Mouse (Mus musculus): Measurements from ENCODE around the gene Acaa1a. TPM values are rescaled to one million over a fixed set of nuclear protein-coding genes. Genes with fewer than 3 reads are reported as not detected.
A peak's percentile ranks its signal among the peaks of the same experiment; 100 is the strongest.

The Acaa1a gene
- polyA plus RNA-seq, 1 experiment from 2014 or later: 87.1 TPM

DNA sequence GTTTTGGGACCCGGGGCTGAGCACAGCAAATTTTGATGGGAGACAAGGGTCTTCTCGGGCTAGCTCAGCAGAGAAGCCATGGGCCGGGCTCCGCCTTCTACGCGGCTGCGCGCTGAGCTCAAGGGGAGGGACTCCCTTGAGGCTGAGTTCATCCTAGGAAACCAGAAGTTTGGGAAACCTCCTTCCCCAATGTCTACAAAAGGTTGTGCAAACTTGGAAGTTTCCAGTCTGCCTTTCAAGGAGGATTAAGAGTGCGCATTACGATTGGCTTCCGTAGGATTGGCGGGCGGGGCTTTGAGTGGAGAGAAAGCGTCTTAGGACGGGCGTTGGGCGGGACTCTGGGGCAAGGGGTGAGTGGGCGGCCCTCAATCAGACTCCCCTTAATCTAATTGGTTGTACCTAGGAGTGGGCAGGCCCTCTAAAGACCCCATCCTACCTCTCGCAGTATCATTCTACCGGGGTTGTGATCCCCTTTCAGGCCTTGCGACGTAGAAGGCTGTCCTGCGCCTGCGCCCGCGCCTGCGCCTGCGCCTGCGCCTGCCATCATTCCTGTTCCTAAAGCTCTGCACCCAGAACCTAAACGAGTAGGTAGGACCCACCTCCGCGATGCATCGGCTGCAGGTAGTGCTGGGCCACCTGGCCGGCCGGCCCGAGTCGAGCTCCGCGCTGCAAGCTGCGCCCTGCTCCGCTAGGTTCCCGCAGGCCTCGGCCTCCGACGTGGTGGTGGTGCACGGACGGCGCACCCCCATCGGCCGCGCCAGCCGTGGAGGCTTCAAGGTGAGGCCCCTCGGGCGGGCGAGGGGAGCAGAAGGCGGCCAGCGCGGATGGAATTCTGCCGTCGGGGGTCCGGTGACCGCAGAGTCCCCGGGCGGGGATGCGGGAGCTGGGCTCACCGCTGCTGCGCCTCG, 1.7 kb downstream of the Acaa1a start, which contains the start of gene Myd88:
Myd88 (minus strand) TSS at position 503 of the 908 bp plus-strand sequence.
- H3K4me1 ChIP-seq: peaks cover 26% of the 10 kb centered on the region
- peak within 1 kb of the TSS; percentile 89 for H3K27ac ChIP-seq
- peaks cover 20% of the 10 kb centered on the region for H3K27me3 ChIP-seq
- peak within 1 kb of the TSS; percentile 81 for H3K9ac ChIP-seq
- under 1% methylated on average over 68 of the region's 68 CpGs for WGBS
- peak; percentile 97 for ATAC-seq (ENCODE audit: low FRiP score)
- H3K4me2 ChIP-seq (replicated peaks): peak within 1 kb of the TSS; percentile 75
- peaks cover 34% of the 10 kb centered on the region for H3K36me3 ChIP-seq
- H3K4me3 ChIP-seq: peak within 1 kb of the TSS; percentile 81
- H3K9me3 ChIP-seq (replicated peaks): no peaks in the 10 kb centered on the region

DNA sequence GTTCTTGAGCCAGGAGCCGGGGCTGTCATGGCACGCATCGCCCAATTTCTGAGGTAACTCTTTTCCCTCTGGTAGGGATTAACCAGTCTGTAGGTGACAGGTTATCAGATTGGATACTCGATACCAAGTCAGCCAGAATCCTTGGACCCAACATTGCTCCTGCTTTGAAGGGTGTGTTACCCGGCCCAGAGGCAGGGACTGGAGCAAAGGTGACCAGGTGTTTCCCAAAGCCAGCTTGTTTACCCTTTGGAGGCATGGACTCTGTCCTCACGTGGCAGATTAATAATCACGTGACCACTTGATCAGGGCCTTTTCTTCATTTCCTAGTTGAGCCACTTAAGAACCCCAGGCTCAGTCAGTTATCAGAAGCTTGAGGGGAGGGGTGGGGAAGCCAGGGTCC, 3.3 kb downstream of the Acaa1a start:
- Histone ChIP-seq H3K4me2 (replicated peaks) (peak overlapping the region; percentile 75; the same call in 1 of the 2 replicates), H3K9me3 (replicated peaks) (no peaks in the 10 kb centered on the region), H3K27me3 (peaks cover 20% of the 10 kb centered on the region), H3K9ac (no peak overlapping the region), H3K4me1 (peaks cover 26% of the 10 kb centered on the region), H3K36me3 (peaks cover 49% of the 10 kb centered on the region), H3K4me3 (no peak overlapping the region), H3K27ac (no peak overlapping the region)
- WGBS: 91% methylated on average over 7 of the region's 7 CpGs
- ATAC-seq (ENCODE audit: low FRiP score): no peak

DNA sequence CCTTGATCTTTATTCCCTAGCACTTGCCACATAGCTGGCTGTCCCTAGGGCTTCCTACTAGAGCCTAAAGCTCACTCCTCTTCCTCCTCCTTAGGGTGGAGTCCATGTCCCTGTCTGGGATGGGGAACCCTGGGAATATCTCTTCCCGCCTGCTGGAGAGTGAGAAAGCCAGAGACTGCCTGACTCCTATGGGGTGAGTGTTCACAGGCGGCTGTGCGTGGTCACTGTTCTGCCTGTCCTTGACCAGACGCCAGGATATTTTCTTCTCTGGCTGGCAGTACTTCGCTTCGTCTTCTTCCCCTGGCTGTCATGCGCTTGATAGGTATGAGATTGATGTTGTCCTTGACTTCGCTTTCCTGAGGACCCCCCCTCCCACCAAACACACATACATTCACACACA, 6.9 kb downstream of the Acaa1a start:
- WGBS: 93% methylated on average over 8 of the region's 8 CpGs

DNA sequence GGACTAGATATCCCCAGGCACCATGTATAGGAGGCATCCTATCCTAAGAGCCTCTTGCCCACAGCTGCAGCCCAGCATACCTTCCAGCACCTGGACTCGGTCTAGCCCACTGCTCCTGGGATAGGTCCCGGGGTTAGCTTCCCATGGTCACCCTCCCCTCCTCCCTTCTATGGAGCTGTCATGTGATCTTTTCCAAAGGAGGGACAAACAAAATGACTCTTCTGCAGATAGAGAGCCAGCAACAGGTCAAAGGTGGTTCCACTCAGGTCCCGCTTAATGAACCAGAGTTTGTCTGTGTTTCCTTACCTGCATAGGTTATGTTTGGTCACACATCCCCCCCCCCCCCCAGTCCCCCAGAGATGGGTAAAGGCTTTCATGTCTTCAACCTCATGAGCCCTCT, 11.1 kb downstream of the Acaa1a start:
- WGBS: 89% methylated on average over 3 of the region's 3 CpGs
- no peak for ATAC-seq (ENCODE audit: low FRiP score)
- Histone ChIP-seq H3K27ac (no peak overlapping the region), H3K4me3 (no peak overlapping the region), H3K4me2 (replicated peaks) (no peak overlapping the region), H3K9me3 (replicated peaks) (no peaks in the 10 kb centered on the region), H3K27me3 (no peaks in the 10 kb centered on the region), H3K9ac (no peak overlapping the region), H3K4me1 (no peaks in the 10 kb centered on the region), H3K36me3 (peaks cover 50% of the 10 kb centered on the region)

More for the DNA sequence above, 6.9 kb downstream of the Acaa1a start:
- H3K9me3 ChIP-seq (replicated peaks): no peaks in the 10 kb centered on the region
- ATAC-seq (ENCODE audit: low FRiP score): no peak
- H3K27ac ChIP-seq: no peak overlapping the region
- peaks cover 77% of the 10 kb centered on the region for H3K36me3 ChIP-seq
- H3K9ac ChIP-seq: no peak overlapping the region
- H3K4me1 ChIP-seq: peaks cover 14% of the 10 kb centered on the region
- no peak overlapping the region for H3K4me2 ChIP-seq (replicated peaks)
- no peak overlapping the region for H3K4me3 ChIP-seq
- H3K27me3 ChIP-seq: no peaks in the 10 kb centered on the region

DNA sequence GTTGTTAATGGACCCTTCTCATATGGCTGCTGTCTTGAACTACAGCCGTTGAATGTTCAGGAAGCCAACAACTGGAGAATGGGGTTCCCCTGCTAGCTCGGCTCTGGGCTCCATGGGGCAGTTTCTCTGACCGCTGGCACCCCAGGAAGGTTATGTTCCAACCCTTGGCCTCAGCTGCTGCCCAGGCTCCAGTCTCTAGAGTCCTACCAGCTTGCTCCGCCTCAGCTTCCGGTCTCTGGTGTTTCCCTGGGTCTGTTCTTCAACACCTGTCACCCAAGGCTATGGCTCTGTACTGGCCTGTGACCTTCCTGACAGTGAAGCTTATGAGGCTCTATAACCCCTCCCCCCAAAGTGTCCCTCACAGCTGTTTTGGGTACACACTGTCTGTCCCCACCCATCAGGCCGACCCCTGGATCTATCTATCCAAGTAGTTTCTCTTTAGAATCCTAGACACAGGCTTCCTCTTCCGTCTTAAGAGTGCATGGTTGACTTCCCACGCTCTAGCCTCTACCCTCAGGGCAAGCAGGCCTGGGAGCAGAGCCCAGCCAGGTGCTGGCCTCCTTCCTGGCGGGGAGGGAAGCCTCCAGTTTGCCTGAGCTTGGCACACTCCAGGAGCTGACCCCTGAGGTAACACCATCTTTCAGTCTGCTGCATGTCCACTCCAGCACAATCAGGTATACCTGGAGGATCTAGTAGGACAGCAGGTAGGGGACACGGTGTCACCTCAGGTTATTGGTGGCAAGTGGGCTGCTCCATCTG, 11.7 kb downstream of the Acaa1a start:
- Histone ChIP-seq H3K4me1 (no peaks in the 10 kb centered on the region), H3K9ac (no peak overlapping the region), H3K9me3 (replicated peaks) (no peaks in the 10 kb centered on the region), H3K27me3 (no peaks in the 10 kb centered on the region), H3K27ac (no peak overlapping the region), H3K36me3 (peaks cover 44% of the 10 kb centered on the region), H3K4me3 (no peak overlapping the region), H3K4me2 (replicated peaks) (no peak overlapping the region)
- no peak for ATAC-seq (ENCODE audit: low FRiP score)
- 92% methylated on average over 10 of the region's 10 CpGs for WGBS

DNA sequence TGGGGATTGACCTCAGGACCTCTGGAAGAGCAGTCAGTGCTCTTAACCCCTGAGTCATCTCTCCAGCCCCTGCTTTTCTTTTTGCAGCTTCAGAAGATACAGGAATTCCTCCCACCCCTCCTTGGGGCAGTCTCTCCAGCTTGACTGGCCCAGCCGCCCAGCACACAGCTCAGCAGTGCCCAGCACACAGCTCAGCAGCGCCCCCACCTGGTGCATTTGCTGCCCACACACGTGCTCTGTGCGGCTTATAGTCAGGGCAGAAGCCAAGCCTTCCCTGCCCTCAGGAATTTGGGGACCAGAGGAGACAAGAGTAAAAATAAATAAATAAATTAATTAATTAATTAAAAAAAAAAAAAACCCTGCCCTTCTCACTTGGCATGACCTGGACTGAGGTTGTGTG, 12.6 kb downstream of the Acaa1a start:
- no peaks in the 10 kb centered on the region for H3K4me1 ChIP-seq
- H3K27ac ChIP-seq: no peak overlapping the region
- ATAC-seq (ENCODE audit: low FRiP score): peak; percentile 67; the same call in 1 of the 2 replicates
- peaks cover 35% of the 10 kb centered on the region for H3K36me3 ChIP-seq
- no peaks in the 10 kb centered on the region for H3K27me3 ChIP-seq
- no peak overlapping the region for H3K9ac ChIP-seq
- WGBS: 27% methylated on average over 4 of the region's 4 CpGs
- H3K4me2 ChIP-seq (replicated peaks): no peak overlapping the region
- H3K9me3 ChIP-seq (replicated peaks): no peaks in the 10 kb centered on the region
- no peak overlapping the region for H3K4me3 ChIP-seq

DNA sequence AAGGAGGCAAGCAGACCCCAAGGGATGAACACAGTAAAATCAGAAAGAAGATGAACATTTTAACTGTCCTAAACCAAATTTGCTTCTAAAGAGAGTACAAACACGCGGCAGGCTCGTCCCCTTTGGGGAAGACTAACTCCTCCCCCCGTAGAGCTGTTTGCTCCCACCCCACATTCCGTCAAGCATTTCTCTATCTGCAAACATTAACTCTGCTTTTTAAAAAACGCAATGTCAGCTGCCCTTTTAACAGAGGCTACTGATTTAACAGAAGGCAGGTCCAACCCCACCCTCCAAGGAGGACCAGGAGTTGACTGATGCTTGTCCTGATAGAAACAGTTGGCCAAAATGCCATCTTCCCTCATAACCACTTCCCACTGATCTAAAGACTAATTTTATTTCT, 14.4 kb downstream of the Acaa1a start:
- no peak overlapping the region for H3K9ac ChIP-seq
- no peak for ATAC-seq (ENCODE audit: low FRiP score)
- H3K4me2 ChIP-seq (replicated peaks): no peak overlapping the region
- H3K4me1 ChIP-seq: 0 out of 2 replicates have a peak, but pooled peaks cover 3% of the 10 kb centered on the region
- H3K27me3 ChIP-seq: no peaks in the 10 kb centered on the region
- no peak overlapping the region for H3K4me3 ChIP-seq
- WGBS: 74% methylated on average over 6 of the region's 6 CpGs
- H3K9me3 ChIP-seq (replicated peaks): no peaks in the 10 kb centered on the region
- peaks cover 19% of the 10 kb centered on the region for H3K36me3 ChIP-seq
- no peak overlapping the region for H3K27ac ChIP-seq

DNA sequence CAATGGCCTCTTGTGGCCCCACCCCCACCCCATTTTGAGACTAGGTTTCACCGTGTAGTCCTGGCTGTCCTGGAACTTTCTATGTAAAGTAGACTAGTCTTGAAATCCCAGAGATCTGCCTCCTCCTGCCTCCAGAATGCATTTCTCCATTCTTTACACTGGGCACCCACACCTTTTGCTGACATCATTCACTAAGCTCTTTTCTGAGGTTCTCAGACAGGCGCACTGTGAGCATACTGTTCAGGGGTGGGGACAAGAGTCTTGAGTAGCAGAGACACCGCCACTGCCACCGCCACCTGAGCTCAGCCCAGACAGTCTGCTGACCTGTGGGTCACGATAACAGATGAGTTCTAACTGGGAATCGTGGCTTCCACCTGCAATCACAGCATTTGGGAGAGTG, 16.5 kb downstream of the Acaa1a start:
- ATAC-seq (ENCODE audit: low FRiP score): no peak
- WGBS: 70% methylated on average over 6 of the region's 6 CpGs

DNA sequence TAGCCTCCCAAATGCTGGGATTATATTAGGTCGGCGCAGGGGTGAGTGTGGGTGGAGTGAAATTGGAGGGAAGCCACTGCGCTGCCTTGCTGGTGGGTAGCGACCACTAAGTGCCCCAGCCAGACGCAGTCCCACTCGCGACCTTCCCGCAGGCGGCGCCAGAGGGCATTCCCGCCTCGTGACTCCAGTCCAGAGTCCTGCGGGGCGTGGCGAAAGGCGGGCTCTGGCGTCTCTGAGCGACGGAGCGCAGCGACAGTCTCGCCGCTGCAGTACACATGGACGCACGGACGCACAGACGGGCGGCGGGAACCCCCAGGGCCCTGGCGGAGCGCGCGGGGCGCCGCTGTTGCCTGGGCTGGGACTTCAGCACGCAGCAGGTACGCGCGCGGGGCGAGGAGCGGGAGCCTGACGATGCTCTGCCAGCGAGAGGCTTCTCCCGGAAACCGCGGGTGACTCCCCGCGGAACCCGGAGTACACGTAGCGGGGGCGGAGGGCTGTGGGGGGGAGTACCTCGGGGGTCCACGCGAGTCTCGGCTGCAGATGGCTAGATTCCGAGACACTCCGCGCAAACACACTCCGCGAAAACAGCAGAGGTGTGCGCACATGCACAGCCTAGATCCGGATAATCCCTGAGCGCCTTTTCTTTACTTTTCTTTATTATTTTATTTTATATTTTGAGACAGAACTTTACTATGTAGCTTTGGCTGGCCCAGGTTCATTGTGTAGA, 18.0 kb downstream of the Acaa1a start, which contains the start of gene Xylb:
Xylb (plus strand) TSS at position 51 of the 727 bp plus-strand sequence.
- H3K4me2 ChIP-seq (replicated peaks): peak within 1 kb of the TSS; percentile 64
- H3K9ac ChIP-seq: peak within 1 kb of the TSS; percentile 64
- peak within 1 kb of the TSS; percentile 54 for H3K4me3 ChIP-seq
- H3K36me3 ChIP-seq: no peaks in the 10 kb centered on the region
- WGBS: 4% methylated on average over 65 of the region's 65 CpGs
- H3K27ac ChIP-seq: no peak within 1 kb of the TSS
- H3K27me3 ChIP-seq: no peaks in the 10 kb centered on the region
- H3K9me3 ChIP-seq (replicated peaks): no peaks in the 10 kb centered on the region
- 0 out of 2 replicates have a peak, but pooled peaks cover 3% of the 10 kb centered on the region for H3K4me1 ChIP-seq
- ATAC-seq (ENCODE audit: low FRiP score): peak; percentile 81

More for the DNA sequence above, 16.5 kb downstream of the Acaa1a start:
- Histone ChIP-seq H3K27me3 (no peaks in the 10 kb centered on the region), H3K36me3 (peaks cover 5% of the 10 kb centered on the region), H3K4me2 (replicated peaks) (no peak overlapping the region), H3K4me1 (0 out of 2 replicates have a peak, but pooled peaks cover 3% of the 10 kb centered on the region), H3K9me3 (replicated peaks) (no peaks in the 10 kb centered on the region), H3K27ac (no peak overlapping the region), H3K4me3 (no peak overlapping the region), H3K9ac (no peak overlapping the region)

DNA sequence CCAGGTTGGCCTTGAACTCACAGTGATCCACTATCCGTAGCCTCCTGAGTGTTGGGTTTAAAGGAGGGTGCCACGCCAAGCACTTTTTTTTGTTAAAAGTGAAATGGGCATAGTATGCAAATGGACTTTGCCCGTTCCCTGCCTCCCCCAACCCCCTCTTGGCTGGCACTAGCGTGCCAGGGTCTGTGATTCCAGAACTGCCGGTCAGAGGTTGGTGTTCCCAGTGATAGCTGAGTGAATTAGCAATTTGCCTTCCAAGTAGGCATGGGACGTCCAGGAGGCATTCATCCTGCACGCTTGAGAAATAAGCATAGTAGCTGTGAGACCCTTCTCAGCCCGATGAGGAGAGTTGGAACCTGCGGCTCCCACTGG, 18.6 kb downstream of the Acaa1a start:
- no peak overlapping the region for H3K27ac ChIP-seq
- WGBS: 41% methylated on average over 9 of the region's 9 CpGs
- no peaks in the 10 kb centered on the region for H3K36me3 ChIP-seq
- H3K27me3 ChIP-seq: no peaks in the 10 kb centered on the region
- H3K4me2 ChIP-seq (replicated peaks): peak overlapping the region; percentile 64
- peak overlapping the region; percentile 64; the same call in 1 of the 2 replicates for H3K9ac ChIP-seq
- H3K4me3 ChIP-seq: peak overlapping the region; percentile 54
- H3K4me1 ChIP-seq: 0 out of 2 replicates have a peak, but pooled peaks cover 3% of the 10 kb centered on the region
- no peaks in the 10 kb centered on the region for H3K9me3 ChIP-seq (replicated peaks)
- no peak for ATAC-seq (ENCODE audit: low FRiP score)

DNA sequence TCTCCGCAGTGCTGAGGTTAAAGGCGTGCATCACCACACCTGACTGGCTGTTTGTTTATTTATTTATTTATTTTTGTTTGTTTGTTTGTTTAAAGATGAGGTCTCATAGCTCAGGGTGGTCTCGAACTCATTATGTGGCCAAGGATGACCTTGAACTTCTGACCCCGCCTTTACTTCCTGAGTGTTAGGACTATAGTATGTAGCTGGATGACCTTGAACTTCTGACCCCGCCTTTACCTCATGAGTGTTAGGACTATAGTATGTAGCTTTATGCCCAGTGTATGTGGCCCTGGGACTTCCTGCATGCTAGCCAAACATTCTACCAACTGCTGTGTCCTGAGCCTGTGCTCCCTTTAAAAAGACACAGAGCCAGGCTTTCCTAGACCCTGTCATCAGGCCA, 21.9 kb downstream of the Acaa1a start:
- Histone ChIP-seq H3K9me3 (replicated peaks) (no peaks in the 10 kb centered on the region), H3K27me3 (no peaks in the 10 kb centered on the region), H3K9ac (no peak overlapping the region), H3K27ac (no peak overlapping the region), H3K4me3 (no peak overlapping the region), H3K36me3 (no peaks in the 10 kb centered on the region), H3K4me2 (replicated peaks) (no peak overlapping the region), H3K4me1 (0 out of 2 replicates have a peak, but pooled peaks cover 3% of the 10 kb centered on the region)
- ATAC-seq (ENCODE audit: low FRiP score): no peak
- 95% methylated on average over 5 of the region's 5 CpGs for WGBS
